Mouse (Mus musculus): ENCODE measurements at regions not wholly inside any gene's neighbourhood (a gene's known extent, or its start where the extent isn't known, plus 50 kb on each side); places are given as distances from the start of the nearest gene placed in this dataset.

DNA sequence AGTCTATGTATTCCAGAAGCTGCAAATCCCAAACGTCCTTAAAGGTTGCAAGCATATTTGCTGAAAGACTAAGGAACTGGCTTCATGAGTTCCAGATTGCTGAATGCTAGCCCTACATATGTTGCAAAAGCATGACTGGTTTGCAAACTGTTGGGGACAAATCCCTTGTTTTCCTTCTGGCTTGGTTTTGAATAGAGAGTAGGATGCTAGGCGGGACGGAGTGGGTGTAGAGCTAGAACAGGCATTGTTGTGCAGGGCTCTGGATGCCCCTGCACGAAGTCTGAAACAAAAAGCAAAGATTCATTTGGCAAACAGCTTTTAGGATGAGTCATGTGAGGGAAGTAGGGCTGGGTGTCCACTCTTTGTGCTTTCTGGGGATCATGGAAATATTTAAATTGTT lies 500.9 kb upstream of the Cnksr2 start:
- H3K27ac ChIP-seq, result no peak overlapping the region
- DNase-seq (ENCODE audit: low spot score) (no peak), ATAC-seq (no peak)
- H3K9ac ChIP-seq (replicated peaks; ENCODE audit: low read length), result no peak overlapping the region
- TF ChIP-seq CTCF (IDR thresholded peaks at IDR 0.05; ENCODE audit: low read depth), result no peak
- no peaks in the 10 kb centered on the region for H3K4me1 ChIP-seq (ENCODE audit: insufficient read depth, low read length)
- H3K36me3 ChIP-seq (ENCODE audit: insufficient read depth, low read length), result no peaks in the 10 kb centered on the region
- no peaks in the 10 kb centered on the region for H3K9me3 ChIP-seq (ENCODE audit: low read length)
- no peak overlapping the region for H3K4me3 ChIP-seq (ENCODE audit: low read length)
- WGBS, result 44% methylated on average over 4 of the region's 4 CpGs
- no peak overlapping the region for H3K4me2 ChIP-seq (ENCODE audit: low read depth, low read length)
- no peaks in the 10 kb centered on the region for H3K27me3 ChIP-seq (ENCODE audit: insufficient read depth, low read length)

DNA sequence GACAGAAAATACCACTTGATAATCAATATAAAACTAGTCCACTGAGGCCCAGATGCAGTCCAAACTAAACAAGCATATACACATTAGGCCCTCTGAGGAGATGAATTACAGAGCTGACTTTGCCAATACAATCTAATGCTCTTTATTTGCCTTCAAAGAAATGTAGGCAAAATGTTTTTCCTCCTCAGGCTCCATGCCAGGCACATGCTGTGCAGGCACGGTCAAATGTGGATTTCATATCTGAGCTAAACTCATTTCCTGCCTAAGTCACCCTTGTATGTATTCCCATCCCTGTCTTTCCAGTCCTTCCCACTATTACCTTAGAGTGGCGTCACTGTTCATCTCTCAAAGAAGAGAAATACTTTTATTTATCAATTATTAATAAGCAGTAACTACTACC lies 534.8 kb upstream of the Cnksr2 start:
- TF ChIP-seq CTCF (IDR thresholded peaks at IDR 0.05; ENCODE audit: low read depth), result no peak
- Histone ChIP-seq H3K9me3 (ENCODE audit: low read length) (no peaks in the 10 kb centered on the region), H3K4me3 (ENCODE audit: low read length) (no peak overlapping the region), H3K9ac (replicated peaks; ENCODE audit: low read length) (no peak overlapping the region), H3K27me3 (ENCODE audit: insufficient read depth, low read length) (no peaks in the 10 kb centered on the region), H3K4me1 (ENCODE audit: insufficient read depth, low read length) (no peaks in the 10 kb centered on the region), H3K36me3 (ENCODE audit: insufficient read depth, low read length) (no peaks in the 10 kb centered on the region), H3K27ac (no peak overlapping the region), H3K4me2 (ENCODE audit: low read depth, low read length) (no peak overlapping the region)
- DNase-seq (ENCODE audit: low spot score) (no peak), ATAC-seq (no peak)
- 62% methylated on average over 2 of the region's 2 CpGs for WGBS

DNA sequence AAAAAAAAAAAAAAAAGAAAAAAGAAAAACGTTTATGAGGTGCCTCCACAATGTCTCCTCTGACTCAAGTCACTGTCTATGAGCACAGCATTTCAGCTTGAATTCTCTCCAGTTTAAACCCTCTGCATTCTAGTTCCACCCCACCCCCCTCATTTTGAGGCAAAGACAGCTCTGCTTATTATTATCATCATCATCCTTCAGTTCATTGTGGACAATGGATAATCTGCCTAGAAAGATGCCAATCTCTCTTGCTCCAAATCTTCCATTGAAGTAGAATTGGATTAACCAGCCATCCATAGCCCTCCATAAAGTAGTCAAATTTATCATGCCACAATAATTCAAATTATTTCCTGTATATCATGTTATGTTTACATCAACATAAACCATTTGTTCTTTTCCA lies 570.0 kb upstream of the Cnksr2 start:
- DNase-seq (ENCODE audit: low spot score) (no peak), ATAC-seq (no peak)
- Histone ChIP-seq H3K4me3 (ENCODE audit: low read length) (no peak overlapping the region), H3K4me1 (ENCODE audit: insufficient read depth, low read length) (no peaks in the 10 kb centered on the region), H3K36me3 (ENCODE audit: insufficient read depth, low read length) (no peaks in the 10 kb centered on the region), H3K27me3 (ENCODE audit: insufficient read depth, low read length) (peaks cover 3% of the 10 kb centered on the region; the same call in 1 of the 2 replicates), H3K9me3 (ENCODE audit: low read length) (no peaks in the 10 kb centered on the region), H3K27ac (no peak overlapping the region), H3K4me2 (ENCODE audit: low read depth, low read length) (no peak overlapping the region), H3K9ac (replicated peaks; ENCODE audit: low read length) (no peak overlapping the region)
- TF ChIP-seq CTCF (IDR thresholded peaks at IDR 0.05; ENCODE audit: low read depth), result no peak
- 17% methylated on average over 1 of the region's 1 CpGs for WGBS

DNA sequence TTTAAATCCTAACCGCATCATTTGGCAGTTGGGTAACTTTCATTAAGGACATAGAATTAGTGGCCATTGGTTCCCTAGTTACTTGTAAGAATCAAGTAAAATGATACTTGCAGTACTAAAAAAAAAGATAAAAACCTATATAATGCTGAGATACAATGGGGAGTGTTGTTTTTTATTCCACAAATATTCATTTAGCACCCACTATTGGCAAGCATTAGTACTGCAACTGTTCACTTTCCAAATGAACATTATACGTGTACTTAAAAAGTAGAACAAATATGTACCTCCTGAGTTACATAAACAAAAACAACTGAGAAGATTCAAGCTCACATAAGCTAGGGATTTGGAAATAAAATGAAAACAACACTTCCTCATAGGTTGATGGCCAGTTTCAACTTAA lies 570.5 kb upstream of the Cnksr2 start:
- TF ChIP-seq CTCF (IDR thresholded peaks at IDR 0.05; ENCODE audit: low read depth), result peak; percentile 44; the same call in 1 of the 2 replicates
- Histone ChIP-seq H3K4me3 (ENCODE audit: low read length) (no peak overlapping the region), H3K27me3 (ENCODE audit: insufficient read depth, low read length) (peaks cover 3% of the 10 kb centered on the region; the same call in 1 of the 2 replicates), H3K27ac (no peak overlapping the region), H3K4me1 (ENCODE audit: insufficient read depth, low read length) (no peaks in the 10 kb centered on the region), H3K9ac (replicated peaks; ENCODE audit: low read length) (no peak overlapping the region), H3K4me2 (ENCODE audit: low read depth, low read length) (no peak overlapping the region), H3K36me3 (ENCODE audit: insufficient read depth, low read length) (no peaks in the 10 kb centered on the region), H3K9me3 (ENCODE audit: low read length) (no peaks in the 10 kb centered on the region)
- WGBS, result 77% methylated on average over 2 of the region's 2 CpGs
- peak; percentile 8 for DNase-seq (ENCODE audit: low spot score)
- no peak for ATAC-seq

DNA sequence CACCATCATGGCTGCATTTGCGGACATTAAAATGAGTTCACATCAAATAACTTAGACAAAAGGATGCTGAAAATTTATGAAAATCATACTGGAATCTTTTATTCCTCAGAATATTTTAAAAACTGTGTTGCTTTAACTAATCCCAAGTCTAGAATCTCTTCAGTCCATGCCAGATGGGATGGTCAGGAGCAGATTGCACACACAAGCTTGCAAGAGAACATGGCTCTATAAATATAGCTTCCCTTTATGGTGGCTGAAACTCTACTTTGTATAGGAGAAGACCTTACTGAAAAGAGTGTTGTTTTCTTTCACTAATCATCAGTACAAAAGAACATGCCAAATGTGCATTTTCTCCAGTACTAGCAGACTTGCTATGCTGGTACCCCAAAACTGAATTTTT lies 570.9 kb upstream of the Cnksr2 start:
- Histone ChIP-seq H3K36me3 (ENCODE audit: insufficient read depth, low read length) (no peaks in the 10 kb centered on the region), H3K27ac (no peak overlapping the region), H3K4me2 (ENCODE audit: low read depth, low read length) (no peak overlapping the region), H3K9ac (replicated peaks; ENCODE audit: low read length) (no peak overlapping the region), H3K4me1 (ENCODE audit: insufficient read depth, low read length) (no peaks in the 10 kb centered on the region), H3K27me3 (ENCODE audit: insufficient read depth, low read length) (peaks cover 3% of the 10 kb centered on the region; the same call in 1 of the 2 replicates), H3K9me3 (ENCODE audit: low read length) (no peaks in the 10 kb centered on the region), H3K4me3 (ENCODE audit: low read length) (no peak overlapping the region)
- WGBS, result 88% methylated on average over 1 of the region's 1 CpGs
- no peak for TF ChIP-seq CTCF (IDR thresholded peaks at IDR 0.05; ENCODE audit: low read depth)
- ATAC-seq (no peak), DNase-seq (ENCODE audit: low spot score) (no peak)

DNA sequence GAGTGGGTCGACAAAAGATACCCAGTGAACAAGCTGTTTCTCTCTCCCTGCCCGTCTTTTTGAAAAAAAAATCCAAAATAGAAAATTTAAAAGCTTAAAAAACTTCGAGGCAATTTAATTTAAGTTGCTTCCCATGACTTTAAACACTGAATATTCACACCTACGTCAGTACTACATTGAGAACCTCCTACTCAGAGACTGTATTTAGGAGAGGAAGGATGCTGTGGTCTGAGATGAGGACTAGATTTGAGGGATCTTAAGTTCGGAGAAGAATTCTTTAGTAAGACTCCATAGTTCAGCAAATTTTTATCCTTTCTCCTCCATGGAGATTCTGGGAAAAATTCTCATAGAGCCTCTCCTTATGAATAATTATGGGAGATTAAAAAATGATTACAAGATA lies 571.4 kb upstream of the Cnksr2 start:
- H3K9ac ChIP-seq (replicated peaks; ENCODE audit: low read length), result no peak overlapping the region
- WGBS, result 67% methylated on average over 5 of the region's 5 CpGs
- H3K9me3 ChIP-seq (ENCODE audit: low read length), result no peaks in the 10 kb centered on the region
- H3K4me1 ChIP-seq (ENCODE audit: insufficient read depth, low read length), result no peaks in the 10 kb centered on the region
- H3K27ac ChIP-seq, result no peak overlapping the region
- no peaks in the 10 kb centered on the region for H3K36me3 ChIP-seq (ENCODE audit: insufficient read depth, low read length)
- DNase-seq (ENCODE audit: low spot score) (no peak), ATAC-seq (no peak)
- no peak for TF ChIP-seq CTCF (IDR thresholded peaks at IDR 0.05; ENCODE audit: low read depth)
- peaks cover 3% of the 10 kb centered on the region; the same call in 1 of the 2 replicates for H3K27me3 ChIP-seq (ENCODE audit: insufficient read depth, low read length)
- no peak overlapping the region for H3K4me3 ChIP-seq (ENCODE audit: low read length)
- no peak overlapping the region for H3K4me2 ChIP-seq (ENCODE audit: low read depth, low read length)

DNA sequence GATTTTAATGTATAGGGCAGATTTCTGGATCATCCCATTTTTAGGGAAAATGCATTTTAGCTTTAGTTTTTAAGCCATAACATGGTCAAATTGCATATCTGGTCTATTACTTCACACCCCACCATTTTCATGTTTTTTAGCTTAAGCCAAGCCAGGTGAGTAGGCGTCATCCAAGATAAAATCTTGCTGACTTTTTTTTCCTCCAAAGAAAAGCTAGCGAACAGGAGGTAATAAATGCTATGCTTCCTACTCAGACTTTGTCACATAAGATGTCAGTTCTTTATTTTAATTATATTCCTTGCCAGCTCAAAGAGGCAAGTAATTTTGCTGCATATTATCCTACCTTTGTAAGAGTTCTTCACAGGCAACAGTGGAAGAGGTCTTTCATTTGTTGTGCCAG lies 572.0 kb upstream of the Cnksr2 start:
- WGBS, result 75% methylated on average over 2 of the region's 2 CpGs
- H3K36me3 ChIP-seq (ENCODE audit: insufficient read depth, low read length), result no peaks in the 10 kb centered on the region
- TF ChIP-seq CTCF (IDR thresholded peaks at IDR 0.05; ENCODE audit: low read depth), result no peak
- no peaks in the 10 kb centered on the region for H3K9me3 ChIP-seq (ENCODE audit: low read length)
- ATAC-seq (no peak), DNase-seq (ENCODE audit: low spot score) (no peak)
- H3K4me3 ChIP-seq (ENCODE audit: low read length), result no peak overlapping the region
- peaks cover 3% of the 10 kb centered on the region; the same call in 1 of the 2 replicates for H3K27me3 ChIP-seq (ENCODE audit: insufficient read depth, low read length)
- H3K27ac ChIP-seq, result no peak overlapping the region
- H3K9ac ChIP-seq (replicated peaks; ENCODE audit: low read length), result no peak overlapping the region
- no peaks in the 10 kb centered on the region for H3K4me1 ChIP-seq (ENCODE audit: insufficient read depth, low read length)
- H3K4me2 ChIP-seq (ENCODE audit: low read depth, low read length), result no peak overlapping the region
